Mouse (Mus musculus): Measurements from ENCODE around the gene Arhgdig. TPM values are rescaled to one million over a fixed set of nuclear protein-coding genes. Genes with fewer than 3 reads are reported as not detected.
A peak's percentile ranks its signal among the peaks of the same experiment; 100 is the strongest.

Gene Arhgdig
- total and polyA plus RNA-seq, 2 experiments from 2014 or later: 246 to 342 TPM

DNA sequence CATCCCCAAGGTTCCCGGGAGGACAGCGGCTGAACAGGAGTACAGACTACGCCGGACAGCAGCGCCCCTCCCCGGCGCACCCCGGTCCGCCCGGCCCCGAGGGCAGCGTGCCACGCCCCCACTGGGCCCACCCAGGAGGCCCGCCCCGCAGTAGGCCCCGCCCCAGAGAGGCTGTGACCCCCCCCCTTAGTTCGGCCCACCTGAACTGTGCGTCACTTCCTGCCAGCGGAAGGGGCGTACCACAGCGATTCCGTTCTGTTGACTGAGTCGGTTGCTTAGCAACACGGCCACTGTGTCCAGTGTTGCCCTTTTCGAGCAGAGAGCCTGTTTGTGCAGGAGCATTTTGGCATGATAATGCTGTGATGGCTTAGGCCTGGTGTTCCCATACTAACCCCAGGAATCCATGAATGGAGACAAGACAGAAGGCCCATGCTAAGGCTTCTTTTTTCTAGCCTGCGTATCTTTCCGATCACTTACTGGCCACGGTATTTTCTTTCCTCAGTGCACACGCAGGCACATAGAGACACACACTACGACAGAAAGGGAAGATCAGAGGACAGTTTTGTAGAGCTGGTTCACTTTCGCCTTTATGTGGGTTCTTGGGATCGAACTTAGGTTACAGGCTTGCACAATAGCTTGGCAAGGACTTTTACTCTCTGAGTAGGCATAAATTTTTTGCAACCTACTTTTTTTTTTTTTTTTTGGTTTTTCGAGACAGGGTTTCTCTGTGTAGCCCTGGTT, 36.7 kb upstream of the Arhgdig start, which contains the start of gene Fam234a:
Gene Fam234a, minus strand, starts transcription at position 142 of the 741 bp plus-strand sequence.
- TF ChIP-seq CTCF (IDR thresholded peaks at IDR 0.05): no peak
- ATAC-seq (ENCODE audit: low FRiP score): peak; percentile 97
- no peaks in the 10 kb centered on the region for H3K9me3 ChIP-seq (ENCODE audit: low read length)

DNA sequence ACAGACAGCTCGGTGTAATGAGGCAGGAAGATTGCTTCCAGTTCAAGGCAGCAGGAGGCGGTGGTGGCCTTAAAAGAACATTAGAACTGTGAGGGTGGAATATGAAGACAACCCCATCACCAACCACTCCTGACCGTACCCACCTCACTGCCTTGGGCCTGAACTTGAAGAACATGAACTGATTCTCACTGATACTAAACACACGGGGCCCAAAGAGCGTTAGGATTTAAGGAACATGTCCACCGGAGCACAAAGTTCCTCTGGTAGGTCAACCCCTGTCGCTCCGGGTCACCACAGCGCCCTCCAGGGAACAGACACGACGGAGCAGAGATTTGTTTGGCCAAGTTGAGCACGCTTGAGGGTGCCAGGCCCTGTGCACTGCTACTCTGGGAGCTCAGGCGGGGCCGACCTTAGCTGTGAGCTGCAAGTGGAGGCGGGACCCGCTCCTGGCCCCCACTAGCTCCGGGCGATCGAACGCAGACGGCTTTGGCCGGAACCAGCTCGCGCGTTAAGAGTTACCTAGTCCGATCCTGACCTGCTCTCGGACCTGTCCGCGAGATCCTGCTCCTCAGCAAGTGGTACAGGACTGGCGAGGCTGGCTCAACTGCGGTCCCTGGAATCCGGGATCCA, 36.0 kb upstream of the Arhgdig start:
- no peaks in the 10 kb centered on the region for H3K27me3 ChIP-seq (ENCODE audit: insufficient read depth, low read length)
- DNase-seq (ENCODE audit: low spot score) (peak; percentile 62), ATAC-seq (ENCODE audit: low FRiP score) (peak; percentile 85; the same call in 1 of the 2 replicates)
- H3K4me1 ChIP-seq (ENCODE audit: insufficient read depth, low read length): 0 out of 2 replicates have a peak, but pooled peaks cover 5% of the 10 kb centered on the region
- no peaks in the 10 kb centered on the region for H3K36me3 ChIP-seq (ENCODE audit: insufficient read depth, low read length)
- no peaks in the 10 kb centered on the region for H3K9me3 ChIP-seq (ENCODE audit: low read length)
- TF ChIP-seq CTCF (IDR thresholded peaks at IDR 0.05): peak; percentile 64
- peak overlapping the region; percentile 78 for H3K9ac ChIP-seq (replicated peaks; ENCODE audit: low read length, poor library complexity, severe bottlenecking)
- H3K27ac ChIP-seq (ENCODE audit: low read depth, low read length): peak overlapping the region; percentile 86
- H3K4me2 ChIP-seq (ENCODE audit: low read depth, low read length, poor library complexity, severe bottlenecking): peak overlapping the region; percentile 77
- whole genome bisulfite sequencing: under 1% methylated on average over 31 of the region's 32 CpGs
- peak overlapping the region; percentile 73 for H3K4me3 ChIP-seq (ENCODE audit: low read depth, low read length)

More for the DNA sequence above, 36.7 kb upstream of the Arhgdig start, which contains the start of gene Fam234a:
- peak within 1 kb of the TSS; percentile 73 for H3K4me3 ChIP-seq (ENCODE audit: low read depth, low read length)
- H3K27me3 ChIP-seq (ENCODE audit: insufficient read depth, low read length): no peaks in the 10 kb centered on the region
- H3K27ac ChIP-seq (ENCODE audit: low read depth, low read length): peak within 1 kb of the TSS; percentile 86
- no peaks in the 10 kb centered on the region for H3K36me3 ChIP-seq (ENCODE audit: insufficient read depth, low read length)
- 0 out of 2 replicates have a peak, but pooled peaks cover 5% of the 10 kb centered on the region for H3K4me1 ChIP-seq (ENCODE audit: insufficient read depth, low read length)
- H3K9ac ChIP-seq (replicated peaks; ENCODE audit: low read length, poor library complexity, severe bottlenecking): peak within 1 kb of the TSS; percentile 78
- DNase-seq (ENCODE audit: low spot score): peak; percentile 99
- 6% methylated on average over 33 of the region's 33 CpGs for WGBS
- peak within 1 kb of the TSS; percentile 77 for H3K4me2 ChIP-seq (ENCODE audit: low read depth, low read length, poor library complexity, severe bottlenecking)

DNA sequence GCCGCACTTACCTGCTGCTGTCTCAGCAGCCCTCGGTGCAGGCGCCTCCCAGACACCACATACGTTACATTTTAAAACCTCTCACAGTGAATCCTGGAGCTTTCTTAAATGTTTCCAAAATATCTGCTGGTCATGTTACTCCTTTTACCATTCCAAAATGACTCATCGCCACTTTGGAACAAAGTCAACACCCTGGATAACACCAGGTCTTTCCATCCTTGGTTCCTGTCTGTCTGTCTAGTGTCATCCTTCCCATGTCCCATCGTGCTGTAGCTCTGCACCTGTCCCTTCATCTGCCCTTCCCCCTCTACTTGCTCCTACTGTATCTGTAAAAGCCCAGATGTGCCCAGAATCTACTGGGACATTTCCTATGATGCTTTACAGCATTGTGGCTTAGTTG, 33.4 kb upstream of the Arhgdig start:
- 83% methylated on average over 6 of the region's 6 CpGs for WGBS
- no peak overlapping the region for H3K9ac ChIP-seq (replicated peaks; ENCODE audit: low read length, poor library complexity, severe bottlenecking)
- H3K36me3 ChIP-seq (ENCODE audit: insufficient read depth, low read length): no peaks in the 10 kb centered on the region
- no peaks in the 10 kb centered on the region for H3K27me3 ChIP-seq (ENCODE audit: insufficient read depth, low read length)
- DNase-seq (ENCODE audit: low spot score) (no peak), ATAC-seq (ENCODE audit: low FRiP score) (no peak)
- H3K9me3 ChIP-seq (ENCODE audit: low read length): no peaks in the 10 kb centered on the region
- no peak for TF ChIP-seq CTCF (IDR thresholded peaks at IDR 0.05)
- no peak overlapping the region for H3K27ac ChIP-seq (ENCODE audit: low read depth, low read length)
- H3K4me1 ChIP-seq (ENCODE audit: insufficient read depth, low read length): 0 out of 2 replicates have a peak, but pooled peaks cover 5% of the 10 kb centered on the region
- no peak overlapping the region for H3K4me3 ChIP-seq (ENCODE audit: low read depth, low read length)
- H3K4me2 ChIP-seq (ENCODE audit: low read depth, low read length, poor library complexity, severe bottlenecking): no peak overlapping the region

DNA sequence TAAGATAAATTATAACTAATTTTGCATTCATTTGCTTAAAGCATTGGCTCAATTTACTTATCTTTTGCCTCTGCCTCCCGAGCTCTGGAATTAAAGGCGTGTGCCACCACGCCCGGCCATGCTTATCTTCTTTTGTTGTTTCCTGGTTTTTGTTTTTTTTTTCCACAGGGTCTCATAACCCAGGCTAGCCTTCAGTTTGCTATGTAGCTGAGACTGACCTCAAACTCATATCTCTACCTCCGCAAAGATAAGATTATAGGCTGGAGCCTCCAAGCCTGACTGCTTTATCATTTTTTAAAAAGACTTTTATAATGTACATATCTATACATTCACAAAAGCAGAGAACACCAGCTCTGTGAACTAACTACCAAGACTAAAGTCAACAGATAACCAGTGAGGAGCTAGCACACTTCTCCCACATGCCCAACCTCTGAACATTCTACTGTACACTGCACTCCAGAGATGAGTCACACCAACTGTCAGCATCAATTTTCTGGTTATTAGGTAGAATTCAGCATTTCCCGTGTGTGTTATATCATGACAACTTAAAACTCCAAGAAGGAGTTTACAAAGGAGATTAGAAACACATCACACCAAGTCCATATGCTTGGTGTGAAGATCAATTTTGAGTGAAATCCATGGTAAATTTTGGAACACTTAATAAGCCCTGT, 32.7 kb upstream of the Arhgdig start:
- no peak overlapping the region for H3K9ac ChIP-seq (replicated peaks; ENCODE audit: low read length, poor library complexity, severe bottlenecking)
- no peak for TF ChIP-seq CTCF (IDR thresholded peaks at IDR 0.05)
- ATAC-seq (ENCODE audit: low FRiP score) (no peak), DNase-seq (ENCODE audit: low spot score) (no peak)
- no peak overlapping the region for H3K27ac ChIP-seq (ENCODE audit: low read depth, low read length)
- no peak overlapping the region for H3K4me3 ChIP-seq (ENCODE audit: low read depth, low read length)
- no peaks in the 10 kb centered on the region for H3K27me3 ChIP-seq (ENCODE audit: insufficient read depth, low read length)
- H3K36me3 ChIP-seq (ENCODE audit: insufficient read depth, low read length): no peaks in the 10 kb centered on the region
- H3K9me3 ChIP-seq (ENCODE audit: low read length): no peaks in the 10 kb centered on the region
- no peak overlapping the region for H3K4me2 ChIP-seq (ENCODE audit: low read depth, low read length, poor library complexity, severe bottlenecking)
- 0 out of 2 replicates have a peak, but pooled peaks cover 5% of the 10 kb centered on the region for H3K4me1 ChIP-seq (ENCODE audit: insufficient read depth, low read length)
- 83% methylated on average over 6 of the region's 6 CpGs for WGBS

DNA sequence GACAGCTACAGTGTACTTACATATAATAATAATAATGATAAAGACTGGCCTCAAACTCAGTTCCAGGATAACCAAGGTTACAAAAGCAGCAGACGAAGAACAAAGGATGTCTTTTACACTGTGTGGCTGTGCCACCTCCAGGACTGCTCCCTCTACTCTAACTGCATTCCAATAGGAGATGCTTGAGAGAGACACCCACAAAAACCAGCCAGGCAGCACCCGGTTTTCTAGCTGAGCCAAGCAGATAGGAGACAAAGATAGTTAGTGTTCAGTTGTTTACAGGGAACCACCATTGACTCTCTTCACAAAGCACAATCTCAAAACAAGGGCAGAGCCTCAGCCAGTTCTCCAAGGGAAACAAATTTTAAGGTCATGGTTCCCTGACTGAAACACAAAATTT, 32.0 kb upstream of the Arhgdig start:
- Histone ChIP-seq H3K9me3 (ENCODE audit: low read length) (no peaks in the 10 kb centered on the region), H3K36me3 (ENCODE audit: insufficient read depth, low read length) (no peaks in the 10 kb centered on the region), H3K4me3 (ENCODE audit: low read depth, low read length) (no peak overlapping the region), H3K4me2 (ENCODE audit: low read depth, low read length, poor library complexity, severe bottlenecking) (no peak overlapping the region), H3K27ac (ENCODE audit: low read depth, low read length) (no peak overlapping the region), H3K9ac (replicated peaks; ENCODE audit: low read length, poor library complexity, severe bottlenecking) (no peak overlapping the region), H3K4me1 (ENCODE audit: insufficient read depth, low read length) (0 out of 2 replicates have a peak, but pooled peaks cover 5% of the 10 kb centered on the region), H3K27me3 (ENCODE audit: insufficient read depth, low read length) (no peaks in the 10 kb centered on the region)
- no peak for DNase-seq (ENCODE audit: low spot score)
- ATAC-seq (ENCODE audit: low FRiP score): no peak
- WGBS: 66% methylated on average over 2 of the region's 2 CpGs
- no peak for TF ChIP-seq CTCF (IDR thresholded peaks at IDR 0.05)

Data from midbrain, postnatal 0 days (tissue).